ENCODE assay signal across 8 mouse cellular contexts in the genomic region with DNA sequence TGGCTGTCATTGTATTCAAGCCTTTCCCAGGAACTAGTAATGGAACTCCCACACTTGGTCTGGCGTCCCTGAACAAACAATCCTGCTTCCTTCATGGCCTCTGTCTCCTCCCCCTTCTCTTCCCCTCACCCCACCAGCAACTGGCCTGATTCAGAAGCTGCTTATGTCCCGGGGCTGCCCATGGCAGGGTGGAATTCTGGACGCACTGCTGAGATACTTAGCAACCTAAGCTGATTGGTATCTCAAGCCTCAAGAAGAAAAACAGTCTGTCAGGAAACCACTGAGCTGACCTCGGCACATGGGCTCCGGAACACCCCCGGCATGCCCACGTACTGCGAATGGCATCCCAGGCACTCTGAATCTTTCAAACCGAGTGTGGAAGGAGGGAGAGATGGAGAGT. TPM values are rescaled to one million over a fixed set of nuclear protein-coding genes. Genes with fewer than 3 reads are reported as not detected.
DNase-seq lines count a peak whose midpoint lies in the region; ATAC-seq and TF ChIP-seq lines count a peak whose summit lies in the region.
"Had no signal": no experiment of that assay in that cellular context is flagged by ENCODE, and none has a peak within 500 bp of the region (broad histone marks: within the 10 kb centered on the region; RNA-seq: fewer than 3 reads in every experiment).

No protein-coding gene starts in this region.

- 26% methylated on average over 9 of the region's 9 CpGs for WGBS in heart, embryonic 15.5 days
- 57% methylated on average over 9 of the region's 9 CpGs for WGBS in limb, embryonic 14.5 days

- ATAC-seq in heart, embryonic 15.5 days (replicated peaks; ENCODE audit: insufficient number of reproducible peaks, insufficient read depth, low FRiP score, low read depth) = peak; percentile 72
- no peak for ATAC-seq in limb, embryonic 14.5 days (ENCODE audit: low FRiP score, low read depth)

- no peak for TF ChIP-seq POLR2A in limb, embryonic 14.5 days (IDR thresholded peaks at IDR 0.05; ENCODE audit: borderline replicate concordance, extremely low read depth, insufficient read depth, insufficient read length)

- H3K9me3 ChIP-seq in heart, embryonic 15.5 days (replicated peaks) = no peaks in the 10 kb centered on the region
- H3K9me3 ChIP-seq in limb, embryonic 14.5 days (ENCODE audit: control insufficient read depth, low read length) = no peaks in the 10 kb centered on the region

- H3K36me3 ChIP-seq in heart, embryonic 15.5 days = no peaks in the 10 kb centered on the region
- peaks cover 84% of the 10 kb centered on the region for H3K36me3 ChIP-seq in limb, embryonic 14.5 days (ENCODE audit: control insufficient read depth, insufficient read depth, low read length)

- H3K9ac ChIP-seq in heart, embryonic 15.5 days = no peak overlapping the region
- no peak overlapping the region for H3K9ac ChIP-seq in limb, embryonic 14.5 days (ENCODE audit: low read depth, low read length, severe bottlenecking)

- H3K4me3 ChIP-seq in heart, embryonic 15.5 days = no peak overlapping the region
- H3K4me3 ChIP-seq in limb, embryonic 14.5 days (replicated peaks; ENCODE audit: low read length) = no peak overlapping the region

- H3K4me1 ChIP-seq in heart, embryonic 15.5 days (replicated peaks) = peaks cover 33% of the 10 kb centered on the region
- H3K4me1 ChIP-seq in limb, embryonic 14.5 days (ENCODE audit: control insufficient read depth, insufficient read depth, low read length) = peaks cover 15% of the 10 kb centered on the region

- H3K27me3 ChIP-seq in heart, embryonic 15.5 days = no peaks in the 10 kb centered on the region
- H3K27me3 ChIP-seq in limb, embryonic 14.5 days (ENCODE audit: control insufficient read depth, insufficient read depth, low read length) = no peaks in the 10 kb centered on the region

- peak overlapping the region; percentile 68 for H3K27ac ChIP-seq in heart, embryonic 15.5 days
- peak overlapping the region; percentile 52; the same call in 1 of the 2 replicates for H3K27ac ChIP-seq in limb, embryonic 14.5 days (replicated peaks; ENCODE audit: low read depth, low read length)

- peak; percentile 31 to 53 for DNase-seq in urinary bladder, postnatal 36 days (ENCODE audit: low spot score in 2 of 2)
- DNase-seq in urinary bladder, postnatal 10 days (ENCODE audit: low spot score) = no peak
- no peak for DNase-seq in limb, embryonic 14.5 days (ENCODE audit: low spot score)
- DNase-seq in retina, embryonic 14.5 days (ENCODE audit: low spot score) = peak; percentile 26
- no peak for DNase-seq in left cerebral cortex, adult 18-20 months (ENCODE audit: low spot score in 2 of 2)
- no peak for DNase-seq in cerebellum, adult 9-11 months

- peak overlapping the region; percentile 31 for H3K4me2 ChIP-seq in heart, embryonic 15.5 days
- no peak overlapping the region for H3K4me2 ChIP-seq in limb, embryonic 14.5 days (replicated peaks; ENCODE audit: low read depth, low read length, severe bottlenecking)

RNA-seq across cellular contexts. Expression of gene Lpcat2, which starts 7.8 kb away (rescaled TPM):
- polyA plus RNA-seq in heart, embryonic 15.5 days (2015; fragmentation: Nextera tagmentation; extraction: Ambion mirVana) = 4.0 and 8.2 TPM in 2 replicates
- 10.6 and 11.2 TPM in 2 replicates for polyA plus RNA-seq in limb, embryonic 14.5 days (2012; rRNA removed)
- 13.7 and 14.7 TPM in 2 replicates for polyA plus RNA-seq in limb, embryonic 14.5 days (2014; fragmentation: Nextera tagmentation; extraction: Ambion mirVana)
- total RNA-seq in left cerebral cortex, adult 18-20 months (2021) = 10 to 100 TPM in 1 of 2 experiments, 1 to 10 TPM in 1; 7.2 to 11.3 TPM

RNA-seq across cellular contexts. Expression of gene Mmp2, which starts 20.2 kb away (rescaled TPM):
- 112 and 153 TPM in 2 replicates for polyA plus RNA-seq in heart, embryonic 15.5 days (2015; fragmentation: Nextera tagmentation; extraction: Ambion mirVana)
- polyA plus RNA-seq in limb, embryonic 14.5 days (2012; rRNA removed) = 295 and 361 TPM in 2 replicates
- 338 and 372 TPM in 2 replicates for polyA plus RNA-seq in limb, embryonic 14.5 days (2014; fragmentation: Nextera tagmentation; extraction: Ambion mirVana)
- total RNA-seq in left cerebral cortex, adult 18-20 months (2021) = 1 to 10 TPM; 2.8 to 3.8 TPM

RNA-seq across cellular contexts. Expression of gene Capns2, which starts 53.9 kb away (rescaled TPM):
- polyA plus RNA-seq in heart, embryonic 15.5 days (2015; fragmentation: Nextera tagmentation; extraction: Ambion mirVana) = 0.13 and 0.14 TPM in 2 replicates
- polyA plus RNA-seq in limb, embryonic 14.5 days (2012; rRNA removed) = 23.8 and 34.3 TPM in 2 replicates
- polyA plus RNA-seq in limb, embryonic 14.5 days (2014; fragmentation: Nextera tagmentation; extraction: Ambion mirVana) = 35.8 and 52.5 TPM in 2 replicates
- 1 to 10 TPM in 1 of 2 experiments, not detected in 1; 1.4 TPM for total RNA-seq in left cerebral cortex, adult 18-20 months (2021)
- polyA plus RNA-seq: liver, adult 2 months had no signal

Comparison
In these comparisons a context has a peak if more than half of its experiments do, and no peak if none do; other contexts are left out.
1. DNase-seq: peak in urinary bladder, postnatal 36 days (2 of 2) and retina, embryonic 14.5 days (single experiment); none in urinary bladder, postnatal 10 days (single experiment), limb, embryonic 14.5 days (single experiment), left cerebral cortex, adult 18-20 months (0 of 2) and cerebellum, adult 9-11 months (single experiment).
2. RNA of gene Capns2, which starts 53.9 kb away (polyA plus RNA-seq): 23.8 to 52.5 TPM in limb, embryonic 14.5 days; 0.13 to 0.14 TPM in heart, embryonic 15.5 days; every median in the first group is over 10 times any median in the second.